Mouse (Mus musculus) bone marrow, adult 2 months (tissue): ENCODE measurements around the gene Gm21970.

Source experiments
- CTCF ChIP-seq: fragments of 200-500 bp; IDR thresholded peaks from 2 replicates; pipeline ENCODE4 v1.5.1; 2011; ENCODE audit warnings: low read length, control low read depth; ENCODE audit not compliant: control insufficient read depth, insufficient read depth
- POLR2A ChIP-seq: fragments of 200-500 bp; IDR thresholded peaks from 2 replicates; pipeline ENCODE4 v1.6.1; 2011; ENCODE audit warnings: low read depth, mild to moderate bottlenecking, control low read depth, low read length, borderline replicate concordance; ENCODE audit not compliant: control insufficient read depth

DNA sequence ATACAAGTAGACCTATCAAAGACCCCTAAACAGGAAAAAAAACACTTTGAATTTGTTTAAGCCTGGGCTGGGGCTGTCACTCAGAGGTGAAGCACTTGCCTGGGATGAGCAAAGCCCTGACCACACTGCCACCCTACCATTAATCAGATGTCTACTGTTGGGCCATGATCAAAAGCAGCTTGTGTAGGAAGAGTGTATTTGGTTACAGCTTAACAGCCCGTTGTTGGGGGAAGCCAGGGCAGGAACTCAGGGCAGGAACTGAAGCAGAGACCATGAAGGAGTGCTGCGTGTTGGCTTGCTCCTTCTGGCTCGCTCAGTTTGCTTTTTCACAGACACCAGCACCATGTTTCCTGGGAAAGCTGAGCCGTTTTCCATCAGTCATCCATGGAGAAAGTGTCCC is 35.1 kb downstream of the Gm21970 start:
- TF ChIP-seq CTCF (no peak), POLR2A (no peak)
